Mouse (Mus musculus): Measurements from ENCODE around the gene Chst11. TPM values are rescaled to one million over a fixed set of nuclear protein-coding genes. Genes with fewer than 3 reads are reported as not detected.

Gene Chst11
- polyA plus RNA-seq, 1 experiment = 21.1 TPM

GRCm38 (mm10) chr10:83039414-83039813 is 54.1 kb downstream of the Chst11 start:
- no peak for DNase-seq
- H3K4me3 ChIP-seq (replicated peaks; ENCODE audit: insufficient read depth, low read depth, low read length) = no peak overlapping the region
- TF ChIP-seq CTCF (IDR thresholded peaks at IDR 0.05; ENCODE audit: borderline replicate concordance, insufficient read depth, low read depth, low read length) = no peak
- no peak for TF ChIP-seq POLR2A (IDR thresholded peaks at IDR 0.05; ENCODE audit: borderline replicate concordance, insufficient read depth, low read length)
- WGBS = 87% methylated on average over 10 of the region's 10 CpGs
- H3K27me3 ChIP-seq (ENCODE audit: control insufficient read depth, insufficient read depth, low read length) = no peaks in the 10 kb centered on the region
- H3K27ac ChIP-seq (ENCODE audit: insufficient read depth, low read length) = no peak overlapping the region
- peaks cover 8% of the 10 kb centered on the region; the same call in 1 of the 2 replicates for H3K4me1 ChIP-seq (ENCODE audit: control insufficient read depth, insufficient read depth, low read length)

- peaks cover 8% of the 10 kb centered on the region; the same call in 1 of the 2 replicates for H3K4me1 ChIP-seq (ENCODE audit: control insufficient read depth, insufficient read depth, low read length)
- H3K27ac ChIP-seq (ENCODE audit: insufficient read depth, low read length) = no peak overlapping the region
- no peak for TF ChIP-seq CTCF (IDR thresholded peaks at IDR 0.05; ENCODE audit: borderline replicate concordance, insufficient read depth, low read depth, low read length)
- no peak for TF ChIP-seq POLR2A (IDR thresholded peaks at IDR 0.05; ENCODE audit: borderline replicate concordance, insufficient read depth, low read length)
- 82% methylated on average over 9 of the region's 9 CpGs for WGBS
- no peaks in the 10 kb centered on the region for H3K27me3 ChIP-seq (ENCODE audit: control insufficient read depth, insufficient read depth, low read length)
- DNase-seq = no peak
- H3K4me3 ChIP-seq (replicated peaks; ENCODE audit: insufficient read depth, low read depth, low read length) = no peak overlapping the region
Measured at GRCm38 (mm10) chr10:83041875-83042274, 56.6 kb downstream of the Chst11 start.

GRCm38 (mm10) chr10:83042613-83043477 is 57.5 kb downstream of the Chst11 start:
- no peaks in the 10 kb centered on the region for H3K27me3 ChIP-seq (ENCODE audit: control insufficient read depth, insufficient read depth, low read length)
- 72% methylated on average over 10 of the region's 10 CpGs for WGBS
- peaks cover 8% of the 10 kb centered on the region; the same call in 1 of the 2 replicates for H3K4me1 ChIP-seq (ENCODE audit: control insufficient read depth, insufficient read depth, low read length)
- DNase-seq = no peak
- TF ChIP-seq POLR2A (IDR thresholded peaks at IDR 0.05; ENCODE audit: borderline replicate concordance, insufficient read depth, low read length) (no peak), CTCF (IDR thresholded peaks at IDR 0.05; ENCODE audit: borderline replicate concordance, insufficient read depth, low read depth, low read length) (no peak)
- no peak overlapping the region for H3K4me3 ChIP-seq (replicated peaks; ENCODE audit: insufficient read depth, low read depth, low read length)
- no peak overlapping the region; the same call in 1 of the 2 replicates for H3K27ac ChIP-seq (ENCODE audit: insufficient read depth, low read length)

GRCm38 (mm10) chr10:83043478-83044259 is 58.4 kb downstream of the Chst11 start:
- Histone ChIP-seq H3K27ac (ENCODE audit: insufficient read depth, low read length) (no peak overlapping the region), H3K27me3 (ENCODE audit: control insufficient read depth, insufficient read depth, low read length) (no peaks in the 10 kb centered on the region), H3K4me3 (replicated peaks; ENCODE audit: insufficient read depth, low read depth, low read length) (no peak overlapping the region), H3K4me1 (ENCODE audit: control insufficient read depth, insufficient read depth, low read length) (peaks cover 8% of the 10 kb centered on the region; the same call in 1 of the 2 replicates)
- WGBS = 87% methylated on average over 2 of the region's 2 CpGs
- no peak for DNase-seq
- TF ChIP-seq POLR2A (IDR thresholded peaks at IDR 0.05; ENCODE audit: borderline replicate concordance, insufficient read depth, low read length) = no peak
- TF ChIP-seq CTCF (IDR thresholded peaks at IDR 0.05; ENCODE audit: borderline replicate concordance, insufficient read depth, low read depth, low read length) = no peak

- Histone ChIP-seq H3K4me3 (replicated peaks; ENCODE audit: insufficient read depth, low read depth, low read length) (no peak overlapping the region), H3K27ac (ENCODE audit: insufficient read depth, low read length) (no peak overlapping the region), H3K27me3 (ENCODE audit: control insufficient read depth, insufficient read depth, low read length) (no peaks in the 10 kb centered on the region), H3K4me1 (ENCODE audit: control insufficient read depth, insufficient read depth, low read length) (no peaks in the 10 kb centered on the region)
- TF ChIP-seq POLR2A (IDR thresholded peaks at IDR 0.05; ENCODE audit: borderline replicate concordance, insufficient read depth, low read length) (no peak), CTCF (IDR thresholded peaks at IDR 0.05; ENCODE audit: borderline replicate concordance, insufficient read depth, low read depth, low read length) (no peak)
- no peak for DNase-seq
- 64% methylated on average over 12 of the region's 12 CpGs for WGBS
Measured at GRCm38 (mm10) chr10:83049174-83049780, 64.0 kb downstream of the Chst11 start.

- TF ChIP-seq CTCF (IDR thresholded peaks at IDR 0.05; ENCODE audit: borderline replicate concordance, insufficient read depth, low read depth, low read length) = no peak
- no peak for TF ChIP-seq POLR2A (IDR thresholded peaks at IDR 0.05; ENCODE audit: borderline replicate concordance, insufficient read depth, low read length)
- no peaks in the 10 kb centered on the region for H3K4me1 ChIP-seq (ENCODE audit: control insufficient read depth, insufficient read depth, low read length)
- H3K27me3 ChIP-seq (ENCODE audit: control insufficient read depth, insufficient read depth, low read length) = no peaks in the 10 kb centered on the region
- 88% methylated on average over 10 of the region's 10 CpGs for WGBS
- H3K4me3 ChIP-seq (replicated peaks; ENCODE audit: insufficient read depth, low read depth, low read length) = no peak overlapping the region
- no peak for DNase-seq
- no peak overlapping the region for H3K27ac ChIP-seq (ENCODE audit: insufficient read depth, low read length)
Measured at GRCm38 (mm10) chr10:83053886-83054550, 68.7 kb downstream of the Chst11 start.

GRCm38 (mm10) chr10:83056291-83056690 is 71.0 kb downstream of the Chst11 start:
- no peak for DNase-seq
- Histone ChIP-seq H3K27ac (ENCODE audit: insufficient read depth, low read length) (no peak overlapping the region), H3K4me3 (replicated peaks; ENCODE audit: insufficient read depth, low read depth, low read length) (no peak overlapping the region), H3K4me1 (ENCODE audit: control insufficient read depth, insufficient read depth, low read length) (no peaks in the 10 kb centered on the region), H3K27me3 (ENCODE audit: control insufficient read depth, insufficient read depth, low read length) (no peaks in the 10 kb centered on the region)
- 79% methylated on average over 7 of the region's 7 CpGs for WGBS
- no peak for TF ChIP-seq CTCF (IDR thresholded peaks at IDR 0.05; ENCODE audit: borderline replicate concordance, insufficient read depth, low read depth, low read length)
- no peak for TF ChIP-seq POLR2A (IDR thresholded peaks at IDR 0.05; ENCODE audit: borderline replicate concordance, insufficient read depth, low read length)
